Mouse (Mus musculus) adrenal gland, postnatal 14 days (tissue): ENCODE results near the gene Hoxa4. TPM values are rescaled to one million over a fixed set of nuclear protein-coding genes. Genes with fewer than 3 reads are reported as not detected.
A peak's percentile ranks its signal among the peaks of the same experiment; 100 is the strongest.

Experiments
- DNase-seq: peaks from one replicate; pipeline ENCODE4 v3.0.0; 2021; ENCODE audit warnings: mixed read lengths
- total RNA-seq: library from RNA; stranded (reverse); gene quantifications from 2 replicates; pipeline ENCODE4 v1.2.3, GENCODE M21; 2021

Gene Hoxa4
- total RNA-seq, 1 experiment from 2014 or later, result 6.4 TPM

GRCm38 (mm10) chr6:52216691-52217458 lies 25.3 kb upstream of the Hoxa4 start:
- peak; percentile 67 for DNase-seq

GRCm38 (mm10) chr6:52215771-52216535 lies 24.4 kb upstream of the Hoxa4 start:
- DNase-seq, result no peak

GRCm38 (mm10) chr6:52215070-52215469 lies 23.5 kb upstream of the Hoxa4 start:
- no peak for DNase-seq

GRCm38 (mm10) chr6:52214271-52214670 lies 22.7 kb upstream of the Hoxa4 start:
- no peak for DNase-seq

GRCm38 (mm10) chr6:52213119-52213986 lies 21.8 kb upstream of the Hoxa4 start, which contains the start of the genes Hoxa3 and Gm28308:
Gene Hoxa3 (minus strand): TSS chr6:52213336.
Gene Gm28308 (minus strand): TSS chr6:52213339.
- peak; percentile 85 for DNase-seq

GRCm38 (mm10) chr6:52212556-52213118 lies 21.1 kb upstream of the Hoxa4 start:
- peak; percentile 84 for DNase-seq

GRCm38 (mm10) chr6:52211961-52212360 lies 20.4 kb upstream of the Hoxa4 start:
- peak; percentile 52 for DNase-seq

GRCm38 (mm10) chr6:52211170-52211935 lies 19.8 kb upstream of the Hoxa4 start:
- peak; percentile 92 for DNase-seq

- peak; percentile 34 for DNase-seq
Observed at GRCm38 (mm10) chr6:52209685-52210046, 18.1 kb upstream of the Hoxa4 start.

- no peak for DNase-seq
Observed at GRCm38 (mm10) chr6:52208868-52209684, 17.5 kb upstream of the Hoxa4 start.

- peak; percentile 85 for DNase-seq
Observed at GRCm38 (mm10) chr6:52208072-52208867, 16.7 kb upstream of the Hoxa4 start, which contains the start of gene Hoxa6. Gene Hoxa6 (minus strand): TSS chr6:52208722.

- DNase-seq, result no peak
Observed at GRCm38 (mm10) chr6:52207684-52207976, 16.1 kb upstream of the Hoxa4 start.

- DNase-seq, result no peak
Observed at GRCm38 (mm10) chr6:52206882-52207683, 15.5 kb upstream of the Hoxa4 start.

- peak; percentile 32 for DNase-seq
Observed at GRCm38 (mm10) chr6:52205638-52206621, 14.4 kb upstream of the Hoxa4 start.

GRCm38 (mm10) chr6:52205221-52205620 lies 13.7 kb upstream of the Hoxa4 start:
- no peak for DNase-seq

GRCm38 (mm10) chr6:52204050-52204752 lies 12.6 kb upstream of the Hoxa4 start, which contains the start of gene Hoxa5:
Gene Hoxa5 (minus strand): TSS chr6:52204587.
- DNase-seq, result peak; percentile 95
